Mouse (Mus musculus): Measurements from ENCODE around the gene Abraxas1.

Gene Abraxas1

DNA sequence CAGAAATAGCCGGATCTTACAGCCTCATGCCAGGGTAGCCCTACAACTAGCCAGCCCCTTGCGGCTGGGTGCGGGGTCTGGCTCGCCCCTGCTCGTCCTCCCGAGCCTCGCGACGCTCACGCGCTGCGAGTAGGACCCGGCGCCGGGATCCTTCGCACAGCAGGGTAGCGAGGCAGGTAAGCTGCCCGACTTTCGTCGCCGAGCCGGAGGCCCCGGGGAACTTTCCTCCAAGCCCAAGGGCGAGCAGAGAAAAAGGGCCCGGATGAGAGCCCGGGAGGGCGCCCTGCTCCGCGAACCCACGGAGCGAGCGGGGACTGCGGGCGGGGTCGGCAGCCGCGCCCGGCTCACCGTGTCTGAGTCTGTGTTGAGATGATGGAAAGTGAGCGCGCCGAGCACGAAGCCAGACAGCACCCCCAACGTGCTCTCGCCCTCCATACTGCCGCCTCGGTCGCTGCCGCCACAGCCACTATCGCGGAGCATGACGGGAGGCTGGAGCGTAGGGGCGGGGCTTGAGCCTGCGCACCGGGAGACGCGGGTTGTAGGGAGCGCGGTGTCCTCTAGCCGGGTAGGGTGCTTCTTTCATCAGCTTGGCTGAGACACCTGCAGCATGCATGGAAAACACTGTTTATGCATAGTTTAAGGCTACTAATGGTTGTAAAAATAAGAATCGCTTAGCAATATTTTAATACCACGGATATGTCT is at the start of gene Abraxas1:
Gene Abraxas1, minus strand, starts transcription at position 483 of the 702 bp plus-strand sequence.
- peak; percentile 99 for ATAC-seq (ENCODE audit: insufficient number of reproducible peaks, low FRiP score, low TSS enrichment)

DNA sequence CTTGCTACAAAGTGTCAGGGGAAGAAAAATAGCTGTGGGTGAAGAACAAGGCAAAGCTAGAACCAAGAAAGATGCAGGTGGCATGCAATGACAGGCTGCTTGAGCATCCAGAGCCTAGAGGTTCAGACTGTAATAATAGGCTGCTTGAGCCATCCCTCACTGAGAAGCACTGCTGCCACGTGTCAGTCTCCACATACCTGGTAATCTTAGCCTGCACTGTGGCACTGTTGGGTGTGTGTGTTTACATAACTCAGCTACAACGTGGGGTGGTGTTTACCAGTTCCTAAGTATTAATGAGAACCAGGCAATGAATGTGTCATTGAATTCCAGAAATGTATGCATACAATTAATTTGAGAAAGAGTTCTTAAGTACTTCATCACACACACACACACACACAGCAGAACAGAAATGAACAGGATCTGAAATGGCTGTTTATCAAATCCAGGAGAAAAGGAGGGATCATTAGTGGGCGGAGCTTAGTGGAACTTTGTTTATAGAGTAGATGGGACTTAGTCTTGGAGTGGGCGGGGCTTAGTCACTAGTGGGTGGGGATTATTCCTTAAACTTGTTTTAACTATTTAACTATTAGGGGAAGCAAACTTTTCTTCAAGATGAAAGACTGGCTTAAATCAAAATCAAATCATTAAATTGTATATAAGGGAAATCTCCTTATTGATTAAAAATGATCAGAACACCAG is 48.6 kb upstream of the Abraxas1 start:
- no peak for ATAC-seq (ENCODE audit: insufficient number of reproducible peaks, low FRiP score, low TSS enrichment)

DNA sequence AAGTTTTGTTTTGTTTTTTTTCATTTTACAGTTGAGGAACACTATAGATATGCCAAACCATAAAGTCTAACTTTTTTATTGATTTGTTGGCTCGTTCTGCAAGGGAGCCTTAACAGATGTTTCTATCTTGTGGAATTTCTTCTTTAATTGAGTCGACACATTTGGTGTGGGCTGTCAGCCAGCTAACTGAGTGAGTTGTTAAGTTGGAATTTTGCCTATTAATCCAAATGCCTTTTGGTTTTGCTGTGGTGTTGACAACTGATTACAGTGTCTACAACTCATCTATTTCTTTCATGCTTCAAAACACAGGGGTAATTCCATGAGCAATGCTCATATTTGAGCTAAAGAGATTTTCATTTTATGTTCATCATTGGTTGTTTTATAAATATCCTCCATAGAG is 45.4 kb upstream of the Abraxas1 start:
- ATAC-seq (ENCODE audit: insufficient number of reproducible peaks, low FRiP score, low TSS enrichment) = no peak

DNA sequence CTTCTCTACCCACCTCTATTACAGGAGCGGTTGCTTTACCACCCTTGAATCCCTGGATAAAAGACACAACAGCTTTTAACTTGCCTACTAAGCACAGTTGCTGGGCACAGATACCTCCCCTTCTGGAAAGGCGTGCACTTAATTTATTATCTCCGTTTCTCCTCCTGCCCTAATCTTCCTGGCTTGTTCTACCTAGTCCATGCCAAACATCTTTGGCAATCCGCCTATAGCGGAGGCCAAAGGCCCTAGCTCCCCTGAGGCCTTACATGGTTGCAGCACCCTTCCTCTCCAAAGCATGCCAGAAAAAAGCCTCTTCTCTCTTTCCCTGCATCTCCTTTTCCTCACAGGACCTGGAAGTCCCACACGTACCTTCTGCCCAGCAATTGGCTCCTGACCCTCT is 43.7 kb upstream of the Abraxas1 start:
- no peak for ATAC-seq (ENCODE audit: insufficient number of reproducible peaks, low FRiP score, low TSS enrichment)

DNA sequence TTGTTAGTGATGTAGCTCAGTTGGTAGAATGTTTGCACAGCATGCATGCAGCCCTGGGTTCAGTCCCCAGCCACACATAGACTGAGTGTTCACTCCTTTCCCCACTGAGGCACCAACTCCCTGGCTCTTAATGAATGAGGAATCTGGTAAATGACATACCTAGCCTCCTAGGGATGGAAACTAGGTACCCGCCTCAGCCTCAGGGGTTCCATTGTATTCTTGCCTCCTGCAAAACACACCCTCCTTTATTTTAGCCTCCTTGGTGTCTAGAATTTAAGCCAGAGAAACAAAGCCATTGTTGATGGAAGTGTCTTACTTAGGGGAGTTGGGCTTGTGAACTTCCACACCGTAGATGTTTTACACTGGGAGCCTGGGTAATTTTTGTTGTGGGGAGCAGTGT is 42.3 kb upstream of the Abraxas1 start:
- ATAC-seq (ENCODE audit: insufficient number of reproducible peaks, low FRiP score, low TSS enrichment) = no peak

DNA sequence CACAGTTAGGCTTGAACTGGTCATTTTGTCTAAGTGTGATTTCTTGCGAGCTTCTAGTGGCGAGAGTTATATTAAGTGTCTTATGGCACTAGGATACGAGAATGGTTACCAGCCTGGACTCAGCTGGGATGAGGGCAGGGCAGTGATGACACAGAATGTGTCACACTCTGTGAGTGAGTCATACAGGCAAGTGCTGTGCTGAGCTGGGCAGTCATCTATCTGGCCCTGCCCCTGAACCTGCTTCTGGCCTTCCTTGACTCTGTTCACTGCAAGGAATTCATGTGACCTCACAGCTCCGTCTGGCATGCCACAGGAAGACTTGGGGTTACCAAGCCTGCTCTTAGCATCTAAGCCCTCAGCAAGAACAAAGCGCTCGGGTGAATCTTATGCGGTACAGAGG is 41.0 kb upstream of the Abraxas1 start:
- ATAC-seq (ENCODE audit: insufficient number of reproducible peaks, low FRiP score, low TSS enrichment) = no peak

DNA sequence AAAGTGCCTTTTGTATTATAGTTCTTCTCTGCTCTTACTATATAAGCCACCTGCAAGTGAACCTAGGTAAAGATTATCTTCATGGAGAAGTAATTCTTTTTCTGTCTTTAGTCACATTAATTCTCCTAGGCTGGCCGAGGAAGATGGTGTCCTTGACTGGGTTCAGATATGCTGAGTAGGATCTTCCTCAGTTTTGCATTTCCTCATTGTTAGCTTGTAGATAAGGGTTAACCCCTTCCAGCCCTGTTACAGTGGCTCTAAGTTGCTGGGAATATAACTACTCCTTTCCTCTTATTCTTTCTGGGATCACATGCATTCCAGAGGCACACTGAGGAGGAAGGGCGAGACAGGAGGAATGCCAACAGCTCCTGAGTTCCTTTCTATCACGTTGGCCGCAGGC is 40.4 kb upstream of the Abraxas1 start:
- no peak for ATAC-seq (ENCODE audit: insufficient number of reproducible peaks, low FRiP score, low TSS enrichment)

DNA sequence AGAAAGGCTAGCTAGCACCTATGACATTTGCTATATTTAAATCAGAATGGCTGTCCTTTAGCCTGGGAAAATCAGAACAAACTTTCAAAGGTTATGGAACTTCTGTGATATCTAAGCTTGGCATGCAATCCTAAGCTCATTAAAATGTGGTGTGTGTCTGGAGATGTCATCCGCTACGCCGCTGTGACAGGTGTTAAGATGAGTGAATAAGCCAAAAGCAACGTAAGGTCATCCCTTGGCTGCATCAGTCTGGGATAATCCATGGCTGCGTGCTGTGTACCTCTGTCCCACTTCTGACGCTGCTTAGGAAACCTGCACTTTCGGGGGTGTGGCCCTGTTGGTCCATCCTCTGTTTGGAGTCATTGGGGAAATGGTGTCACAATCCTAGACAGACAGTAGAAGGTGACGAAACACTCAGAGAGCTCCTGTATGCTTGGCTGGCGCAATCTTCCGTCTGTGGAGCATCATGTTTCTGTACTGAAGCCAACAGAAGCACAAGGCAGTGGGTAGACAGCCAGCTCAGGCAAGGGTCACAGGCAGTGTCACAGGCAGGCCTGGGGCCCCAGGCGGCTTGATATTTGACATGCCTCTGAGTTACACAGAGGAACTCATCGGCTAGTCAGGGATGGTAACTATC is 39.8 kb upstream of the Abraxas1 start:
- no peak for ATAC-seq (ENCODE audit: insufficient number of reproducible peaks, low FRiP score, low TSS enrichment)

DNA sequence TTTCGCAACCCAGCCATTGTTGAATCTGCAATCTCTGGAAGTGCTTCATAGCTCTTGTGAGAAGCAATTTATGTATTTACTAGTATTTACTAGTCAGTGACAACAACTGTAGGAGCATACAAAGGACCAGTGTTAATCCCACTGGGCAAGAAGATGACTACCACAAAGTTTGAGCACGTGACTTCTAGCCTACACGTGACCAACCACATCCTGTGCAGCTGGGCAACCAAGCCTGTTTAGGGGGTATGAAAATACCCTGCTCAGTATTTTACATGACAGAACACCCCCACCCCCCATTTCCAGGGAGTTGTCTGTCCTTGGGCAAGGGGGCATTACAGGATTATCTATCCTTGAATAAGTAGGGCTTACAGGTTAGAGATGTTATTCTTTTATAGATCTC is 35.8 kb upstream of the Abraxas1 start:
- no peak for ATAC-seq (ENCODE audit: insufficient number of reproducible peaks, low FRiP score, low TSS enrichment)

DNA sequence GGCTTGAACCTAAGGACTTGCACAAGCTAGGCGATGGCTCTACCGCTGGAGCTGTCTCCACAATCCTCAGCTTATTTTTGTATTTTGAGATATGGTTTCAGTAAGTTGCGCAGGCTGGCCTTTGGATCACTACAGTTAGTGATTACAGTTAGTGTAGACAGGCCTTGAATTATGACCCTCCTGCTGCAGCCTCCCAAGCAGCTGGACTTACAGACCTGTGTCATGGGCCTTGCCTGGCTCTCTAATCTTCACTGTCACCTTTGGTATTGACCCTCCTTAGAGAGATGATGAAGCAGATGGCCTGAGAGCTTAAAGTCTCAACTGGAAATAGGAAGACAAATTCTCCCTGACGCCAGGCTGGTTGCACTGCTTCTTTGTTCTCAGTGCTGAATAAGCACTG is 33.2 kb upstream of the Abraxas1 start:
- no peak for ATAC-seq (ENCODE audit: insufficient number of reproducible peaks, low FRiP score, low TSS enrichment)

DNA sequence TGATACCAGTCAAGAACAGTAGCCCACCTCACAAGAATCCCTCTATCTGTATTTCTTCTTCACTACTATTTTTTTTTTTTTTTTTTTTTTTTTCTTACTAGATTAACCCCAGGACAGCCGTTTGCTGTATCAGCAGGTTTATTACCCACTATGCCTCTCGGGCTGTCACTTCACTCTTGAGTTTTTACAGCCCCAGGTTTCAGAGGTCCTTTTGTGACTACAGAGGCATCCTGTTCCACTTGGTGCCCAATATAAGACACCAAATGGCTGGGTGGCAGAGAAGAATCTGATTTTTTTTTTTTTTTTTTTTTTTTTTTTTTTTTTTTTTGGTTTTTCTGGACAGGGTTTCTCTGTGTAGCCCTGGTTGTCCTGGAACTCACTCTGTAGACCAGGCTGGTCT is 26.4 kb upstream of the Abraxas1 start:
- ATAC-seq (ENCODE audit: insufficient number of reproducible peaks, low FRiP score, low TSS enrichment) = no peak

DNA sequence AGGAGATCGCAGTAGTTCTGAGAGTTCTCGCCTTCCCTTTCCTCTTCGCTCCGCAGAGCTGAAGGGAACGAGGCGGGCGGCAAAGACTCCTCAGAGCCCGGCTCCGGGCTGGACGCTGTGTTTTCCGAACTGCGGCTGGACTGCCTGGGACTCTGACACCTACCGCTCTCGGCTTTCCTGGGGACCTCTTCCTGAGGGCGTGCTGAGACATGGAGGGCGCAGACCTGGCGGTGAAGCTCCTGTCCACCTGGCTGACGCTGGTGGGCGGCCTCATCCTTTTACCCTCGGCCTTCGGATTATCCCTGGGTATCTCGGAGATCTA is 25.8 kb upstream of the Abraxas1 start:
- ATAC-seq (ENCODE audit: insufficient number of reproducible peaks, low FRiP score, low TSS enrichment) = no peak

DNA sequence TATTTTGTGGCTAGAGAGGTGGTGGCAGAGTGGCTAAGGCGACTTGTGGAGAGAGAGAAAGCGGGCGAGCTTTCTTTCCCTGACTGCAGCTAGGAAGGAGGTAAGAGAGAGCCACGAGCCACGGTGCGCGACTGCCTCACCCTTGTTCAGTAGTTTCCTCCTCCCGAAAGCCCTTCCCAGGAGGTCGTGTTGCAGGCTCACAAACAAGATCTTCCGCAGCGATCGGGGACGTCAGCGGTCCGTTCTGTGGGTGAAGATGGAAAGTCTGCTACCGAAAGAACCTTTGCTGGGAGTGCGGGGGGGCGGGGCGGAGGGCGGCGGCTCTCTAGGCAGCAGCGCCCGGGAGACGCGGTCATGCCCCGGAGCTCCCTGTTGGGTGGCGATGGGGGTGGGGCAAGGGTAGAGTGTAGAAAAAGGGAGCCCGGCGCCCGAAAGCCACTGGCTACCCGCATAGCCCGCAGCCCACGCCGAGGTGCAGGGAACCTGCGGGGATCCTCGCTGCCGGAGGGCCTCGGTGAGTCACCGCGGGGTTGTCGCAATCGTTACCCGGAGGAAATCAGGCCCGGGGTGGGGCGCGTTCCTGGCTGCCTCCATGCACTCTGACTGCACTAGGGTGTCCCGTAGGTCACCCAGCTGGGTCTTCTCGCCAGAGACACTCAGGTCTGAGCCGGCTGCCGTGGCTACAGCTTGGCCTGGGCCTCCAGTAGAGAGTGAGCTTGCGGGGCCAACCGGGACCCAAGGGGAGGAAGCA is 25.3 kb upstream of the Abraxas1 start:
- peak; percentile 59 for ATAC-seq (ENCODE audit: insufficient number of reproducible peaks, low FRiP score, low TSS enrichment)

DNA sequence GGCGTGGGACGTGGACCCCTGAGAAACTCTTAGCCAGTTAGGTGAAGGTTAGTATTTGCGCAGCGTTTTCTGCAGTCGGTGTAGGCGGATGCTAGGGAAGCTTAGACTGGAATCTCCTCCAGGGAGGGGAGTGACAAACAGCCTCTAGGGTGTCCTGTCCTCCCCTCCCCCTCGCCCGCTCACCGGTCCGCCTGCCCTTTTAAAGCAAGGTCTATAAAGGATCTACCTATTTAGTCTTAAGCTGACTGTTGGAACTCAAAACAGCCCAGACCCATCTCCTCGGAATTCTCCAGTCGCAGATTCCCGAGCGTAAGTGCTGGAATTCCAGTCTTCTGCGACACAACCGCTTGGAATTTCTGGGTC is 24.7 kb upstream of the Abraxas1 start, which contains the start of gene Gpat3:
Gene Gpat3, plus strand, starts transcription at position 229 of the 363 bp plus-strand sequence.
- ATAC-seq (ENCODE audit: insufficient number of reproducible peaks, low FRiP score, low TSS enrichment) = peak; percentile 66

DNA sequence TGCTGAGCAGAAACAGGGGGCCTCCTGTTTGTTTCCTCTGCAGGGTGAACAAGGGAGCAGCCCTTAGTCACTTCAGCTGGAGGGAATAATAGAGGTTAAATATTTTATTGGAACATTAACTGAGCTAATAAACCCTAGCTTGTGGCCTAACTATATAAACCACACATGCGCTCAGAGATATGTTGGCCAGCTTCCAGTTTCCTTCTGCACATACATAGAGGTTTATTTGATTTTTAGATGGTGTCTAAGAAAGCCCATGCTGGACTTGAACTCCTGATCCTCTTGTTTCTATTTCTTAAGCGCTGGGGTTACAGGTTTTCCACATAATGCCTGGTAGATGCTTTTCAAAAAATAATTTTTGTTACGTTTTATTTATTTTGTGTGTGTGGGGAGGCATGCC is 23.7 kb upstream of the Abraxas1 start:
- no peak for ATAC-seq (ENCODE audit: insufficient number of reproducible peaks, low FRiP score, low TSS enrichment)

DNA sequence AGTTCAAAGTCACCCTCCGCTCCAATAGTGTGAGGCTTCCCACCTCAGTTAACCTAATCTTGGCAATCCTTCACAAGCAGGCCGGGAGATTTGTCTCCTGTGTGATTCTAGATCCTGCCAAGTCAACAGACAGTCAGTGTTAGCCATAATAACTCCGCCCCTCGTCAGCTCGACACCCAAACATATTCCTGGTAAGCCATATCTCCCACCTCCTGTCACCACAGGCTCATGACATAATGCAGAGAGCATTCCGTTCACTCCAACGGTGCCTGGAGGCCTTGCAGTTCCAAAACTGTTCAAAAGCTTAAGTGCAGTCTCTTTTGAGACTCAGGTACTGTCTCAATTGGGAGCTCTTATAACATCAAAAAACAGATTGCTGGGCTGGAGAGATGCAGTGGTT is 17.1 kb upstream of the Abraxas1 start:
- ATAC-seq (ENCODE audit: insufficient number of reproducible peaks, low FRiP score, low TSS enrichment) = no peak

DNA sequence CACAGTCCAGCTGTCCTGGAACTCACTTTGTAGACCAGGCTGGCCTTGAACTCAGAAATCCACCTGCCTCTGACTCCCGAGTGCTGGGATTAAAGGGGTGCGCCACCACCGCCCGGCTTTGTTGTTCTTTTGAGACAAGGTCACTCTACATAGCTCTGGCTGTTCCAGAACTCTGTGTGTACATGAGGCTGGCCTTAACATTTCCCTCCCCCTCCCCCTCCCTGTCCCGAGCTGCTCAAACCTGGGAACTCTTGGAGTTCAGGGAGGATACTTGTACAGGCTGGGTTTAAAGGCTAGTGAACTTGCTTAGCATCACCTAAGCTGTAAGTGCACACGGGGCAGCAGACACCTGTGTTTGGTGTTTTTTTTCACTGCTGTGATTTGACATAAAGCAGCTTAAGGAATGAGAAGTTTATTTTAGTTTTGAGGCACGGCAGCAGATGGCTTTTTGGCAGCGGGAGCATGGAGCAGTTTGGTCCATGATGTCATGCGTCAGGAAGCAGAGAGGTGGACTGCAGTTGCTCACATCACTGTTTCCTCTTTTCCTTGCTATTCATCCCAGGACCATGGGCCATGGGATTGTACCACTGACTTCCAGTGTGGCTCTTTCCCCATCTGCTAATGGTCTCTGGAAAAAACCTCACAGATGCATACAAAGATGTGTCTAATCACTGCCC is 15.2 kb upstream of the Abraxas1 start:
- no peak for ATAC-seq (ENCODE audit: insufficient number of reproducible peaks, low FRiP score, low TSS enrichment)

DNA sequence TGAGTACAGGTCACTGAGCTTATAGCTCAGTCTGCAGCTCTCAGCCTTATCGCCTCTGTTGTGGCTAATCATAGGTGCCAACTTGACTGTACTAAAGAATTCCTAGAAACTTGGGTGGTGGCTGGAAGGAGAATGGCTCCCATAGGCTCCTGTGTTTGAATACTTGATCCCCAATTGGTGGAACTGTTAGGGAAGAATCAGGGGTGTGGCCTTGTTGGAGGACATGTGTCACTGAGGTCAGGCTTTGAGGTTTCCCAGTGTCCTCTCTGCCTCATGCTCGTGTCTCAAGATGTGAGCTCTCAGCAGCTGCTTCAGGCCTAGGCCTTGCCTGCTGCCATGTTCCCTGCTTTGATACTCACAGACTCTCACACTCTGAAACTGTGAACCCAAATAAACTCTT is 13.1 kb upstream of the Abraxas1 start:
- ATAC-seq (ENCODE audit: insufficient number of reproducible peaks, low FRiP score, low TSS enrichment) = no peak

DNA sequence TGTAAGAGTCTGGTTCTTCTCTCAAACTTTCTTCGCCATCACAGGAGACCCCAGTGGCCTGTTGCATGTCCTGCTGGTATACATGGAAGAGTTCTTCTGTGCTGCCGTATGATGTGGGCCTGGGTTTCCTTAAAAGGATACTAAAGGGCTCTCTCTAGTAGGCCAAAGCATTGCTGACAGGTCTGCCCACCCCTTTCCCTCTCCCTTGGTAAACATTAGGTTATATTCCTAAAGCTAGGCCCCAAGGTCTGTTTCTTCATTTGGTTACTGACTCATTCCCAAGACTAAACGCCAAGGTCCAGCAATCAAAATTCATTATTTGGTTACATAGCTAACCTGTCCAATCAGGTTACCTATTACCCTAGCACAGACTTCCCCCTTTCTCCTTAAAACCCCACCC is 11.9 kb upstream of the Abraxas1 start:
- no peak for ATAC-seq (ENCODE audit: insufficient number of reproducible peaks, low FRiP score, low TSS enrichment)

DNA sequence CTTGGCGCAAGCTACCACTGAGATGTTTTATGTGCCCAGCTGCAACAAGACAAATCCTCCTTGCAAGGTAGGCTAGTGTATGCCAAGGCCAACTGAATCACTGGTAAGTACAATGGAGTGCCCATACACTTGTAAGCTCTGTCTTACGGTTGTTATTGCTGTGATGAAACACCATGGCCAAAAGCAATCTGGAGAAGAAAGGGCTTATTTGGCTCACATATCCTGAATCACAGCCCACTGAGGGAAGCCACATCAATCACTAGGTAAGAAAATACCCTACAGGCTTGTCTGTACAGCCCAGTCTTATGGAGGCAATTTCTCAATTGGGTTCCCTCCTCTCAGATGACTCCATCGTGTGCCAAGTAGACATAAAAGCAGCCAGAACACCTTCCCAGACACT is 7.9 kb upstream of the Abraxas1 start:
- ATAC-seq (ENCODE audit: insufficient number of reproducible peaks, low FRiP score, low TSS enrichment) = no peak

DNA sequence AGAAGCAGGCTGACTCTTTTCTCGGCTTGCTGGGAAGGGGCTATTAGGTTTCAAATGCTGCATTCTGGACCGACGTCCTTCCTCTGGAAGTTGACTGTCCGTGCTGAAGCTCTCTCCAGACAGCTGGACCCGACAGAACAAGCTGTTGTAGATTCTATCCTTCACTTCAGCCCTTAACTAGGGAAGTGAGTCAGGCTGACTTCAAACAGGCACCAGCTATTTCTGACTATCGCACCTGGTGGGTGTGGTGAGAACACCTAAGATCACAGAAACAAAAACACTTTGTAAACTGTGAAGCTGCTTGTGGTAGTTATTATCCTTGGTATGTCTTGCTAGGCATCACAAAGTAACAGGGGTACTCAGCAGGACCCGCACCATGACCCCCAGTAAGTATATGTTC is 5.8 kb upstream of the Abraxas1 start:
- no peak for ATAC-seq (ENCODE audit: insufficient number of reproducible peaks, low FRiP score, low TSS enrichment)
